Mouse (Mus musculus) adrenal gland, postnatal 25 days (tissue): ENCODE results near the gene P4ha3. TPM values are rescaled to one million over a fixed set of nuclear protein-coding genes. Genes with fewer than 3 reads are reported as not detected.
A peak's percentile ranks its signal among the peaks of the same experiment; 100 is the strongest.
"Not testable (repeated sequence)": the region's sequence is repeated elsewhere in the genome, so short reads cannot be mapped to it uniquely, and the experiment has no call there.

ENCODE experiments used
- DNase-seq: peaks from one replicate; pipeline ENCODE4 v3.0.0; 2021; ENCODE audit warnings: mixed read lengths
- long read RNA-seq: library from polyadenylated mRNA; stranded (forward); transcript quantifications from one replicate; pipeline ENCODE4 v2.0.0, GENCODE M21; 2021
- total RNA-seq: library from RNA; stranded (reverse); gene quantifications from 2 replicates; pipeline ENCODE4 v1.2.3, GENCODE M21; 2021

The P4ha3 gene
- total RNA-seq = 0.81 and 1.3 TPM in 2 replicates
- long read RNA-seq = 0 reads

DNA sequence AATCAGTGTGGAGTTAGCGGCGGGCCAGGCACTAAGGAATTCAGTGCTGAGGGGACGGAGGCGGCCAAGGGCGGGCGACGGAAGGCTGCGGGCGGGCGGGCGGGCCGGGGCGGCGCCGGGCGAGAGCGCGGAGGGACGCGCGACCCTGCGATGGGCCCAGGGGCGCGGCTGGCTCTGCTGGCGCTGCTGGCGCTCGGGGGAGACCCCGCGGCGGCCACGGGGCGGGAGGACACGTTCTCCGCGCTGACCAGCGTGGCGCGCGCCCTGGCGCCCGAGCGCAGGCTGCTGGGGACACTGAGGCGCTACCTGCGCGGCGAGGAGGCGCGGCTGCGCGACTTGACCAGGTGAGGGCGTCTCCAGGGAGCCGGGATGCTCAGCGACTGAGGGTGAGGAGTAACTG, at the start of gene P4ha3:
TSS of gene P4ha3 (plus strand) at position 138 of the 400 bp plus-strand sequence.
- no peak for DNase-seq

DNA sequence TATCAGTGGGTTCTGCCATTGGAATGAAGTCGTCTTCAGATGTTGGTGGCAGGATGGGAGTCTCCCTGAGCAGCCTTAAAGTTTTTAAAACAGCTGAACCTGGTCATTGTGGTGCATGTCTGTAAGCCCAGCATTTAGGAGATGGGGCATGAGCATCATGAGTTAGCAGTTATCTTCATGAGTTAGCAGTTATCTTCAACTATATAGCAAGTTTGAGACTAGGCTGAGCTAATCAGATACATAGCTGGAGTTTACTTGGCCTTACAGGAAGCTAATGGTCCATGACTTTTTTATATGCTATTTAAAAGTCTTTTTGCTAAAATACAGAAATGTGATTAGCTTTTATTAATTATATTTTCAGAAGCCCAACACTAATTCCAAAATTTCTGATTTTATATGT, 47.0 kb upstream of the P4ha3 start:
- DNase-seq = no peak

DNA sequence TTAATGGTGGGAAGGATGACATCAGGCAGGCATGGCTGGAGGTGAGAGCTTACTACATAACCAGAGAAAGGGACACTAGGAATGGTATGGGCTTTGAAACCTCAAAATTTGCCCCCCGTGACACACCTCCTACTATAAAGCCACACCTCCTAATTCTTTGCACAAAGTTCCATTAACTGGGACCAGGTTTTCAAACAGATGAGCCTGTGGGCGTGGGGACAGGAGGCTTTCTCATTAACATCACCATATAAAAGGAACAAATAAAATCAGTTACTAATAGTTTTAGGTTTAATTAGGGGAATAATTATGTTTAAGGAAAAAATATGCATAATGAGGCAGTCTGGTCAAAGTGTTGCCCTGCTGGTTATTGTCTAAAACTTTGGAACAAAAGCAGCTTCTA, 44.7 kb upstream of the P4ha3 start:
- DNase-seq = no peak

DNA sequence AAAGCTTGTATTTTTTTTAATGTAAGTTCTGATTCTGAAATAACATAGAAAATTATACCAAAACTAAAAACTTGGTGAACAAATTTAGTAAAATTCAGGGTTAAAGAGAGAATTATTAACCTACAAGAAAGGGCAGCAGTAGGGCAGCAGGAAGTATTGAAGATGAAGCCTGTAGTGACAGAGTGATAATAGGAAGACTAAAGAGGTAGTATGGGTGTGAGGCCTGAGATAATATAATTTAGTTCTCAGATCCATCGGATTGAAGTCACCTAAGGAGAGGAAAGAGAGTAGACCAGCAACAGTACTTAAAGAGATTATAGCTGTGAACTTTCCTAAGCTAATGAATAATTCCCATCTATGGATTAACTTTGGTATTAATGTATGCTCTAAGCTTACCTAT, 42.3 kb upstream of the P4ha3 start:
- no peak for DNase-seq

DNA sequence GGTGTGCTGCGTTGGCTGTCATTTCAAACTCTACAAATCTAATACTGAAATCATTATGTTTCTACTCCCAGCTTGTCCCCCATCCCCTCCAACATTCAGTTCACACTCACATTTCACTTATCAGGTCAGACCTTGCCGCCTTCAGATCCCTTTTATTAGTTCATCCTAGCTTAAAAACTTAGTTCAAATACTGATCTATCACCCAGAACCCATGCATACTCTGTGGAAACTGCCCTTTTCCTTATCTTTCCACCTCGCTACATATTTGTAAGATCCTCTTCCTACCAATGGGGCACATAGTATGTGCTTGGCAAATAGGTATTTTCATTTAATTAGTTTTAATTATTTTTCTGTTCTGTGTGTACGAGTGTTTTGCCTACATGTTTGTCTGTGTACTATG, 41.1 kb upstream of the P4ha3 start:
- DNase-seq = no peak

DNA sequence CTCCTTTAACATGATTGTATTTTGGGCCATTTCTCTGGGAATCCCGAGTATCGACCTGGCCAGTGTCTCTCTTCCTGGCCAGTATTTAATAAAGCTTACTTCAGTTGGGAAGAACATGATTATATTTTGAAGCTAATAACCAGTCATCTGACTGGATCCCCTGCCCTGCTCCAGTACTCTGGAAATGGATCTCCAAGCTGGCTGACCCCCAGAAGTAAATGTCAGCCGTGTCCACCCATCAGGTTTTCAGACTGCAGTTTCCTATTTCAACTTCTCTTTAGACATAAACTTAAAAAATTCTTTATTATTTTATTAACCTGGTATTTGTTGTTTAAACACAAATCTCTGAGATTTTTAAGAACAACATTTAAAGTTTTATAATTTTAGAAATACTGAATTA, 40.1 kb upstream of the P4ha3 start:
- DNase-seq = no peak

DNA sequence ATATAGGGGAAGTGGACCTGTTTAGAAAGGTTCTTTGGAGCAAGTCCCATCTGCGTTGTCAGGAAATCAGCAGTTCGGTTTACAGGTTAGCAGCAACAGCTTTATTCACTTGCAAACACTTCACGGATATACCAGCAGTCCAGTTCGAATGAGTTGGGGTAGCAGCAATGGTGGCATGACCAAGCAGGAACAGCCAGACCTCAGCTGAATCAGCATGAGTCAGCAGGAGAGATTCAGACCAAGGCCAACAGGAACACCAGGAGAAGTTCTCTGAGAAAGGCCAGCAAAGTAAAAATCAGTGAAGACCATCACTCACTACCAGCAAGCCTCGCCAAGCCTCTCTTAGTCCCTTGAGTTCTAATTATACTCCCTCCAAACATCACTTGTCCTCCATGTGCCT, 34.7 kb upstream of the P4ha3 start:
- no peak for DNase-seq

DNA sequence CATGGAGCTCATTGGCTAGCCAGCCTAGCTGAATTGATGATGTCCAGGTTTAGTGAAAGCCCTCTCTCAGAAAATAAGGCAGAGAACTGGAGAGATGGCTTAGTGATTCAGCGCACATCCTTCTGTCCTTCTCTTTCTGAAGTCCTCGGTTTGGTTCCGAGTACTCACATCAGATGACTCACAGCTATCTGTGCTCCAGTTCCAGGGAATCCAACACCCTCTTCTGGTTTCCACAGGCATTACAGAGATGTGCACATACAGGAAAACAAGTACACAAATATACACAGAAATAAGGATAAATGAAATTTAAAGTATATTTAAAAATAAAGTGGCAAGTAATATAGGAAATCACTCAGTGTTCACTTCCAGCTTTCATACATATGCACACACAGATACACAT, 23.0 kb upstream of the P4ha3 start:
- DNase-seq = no peak

DNA sequence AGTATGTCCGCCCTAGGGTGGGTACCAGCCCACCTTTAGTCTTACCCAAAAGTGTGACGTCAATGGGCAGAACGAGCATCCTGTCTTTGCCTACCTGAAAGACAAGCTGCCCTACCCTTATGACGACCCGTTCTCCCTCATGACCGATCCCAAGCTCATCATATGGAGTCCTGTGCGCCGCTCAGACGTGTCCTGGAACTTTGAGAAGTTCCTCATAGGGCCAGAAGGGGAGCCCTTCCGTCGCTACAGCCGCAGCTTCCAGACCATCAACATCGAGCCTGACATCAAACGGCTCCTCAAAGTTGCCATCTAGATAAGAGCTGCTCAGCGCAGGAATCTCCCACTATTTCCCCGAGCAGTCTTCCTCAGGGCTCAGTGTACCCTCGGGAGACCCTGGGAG, 20.4 kb upstream of the P4ha3 start:
- DNase-seq = not testable (repeated sequence)

DNA sequence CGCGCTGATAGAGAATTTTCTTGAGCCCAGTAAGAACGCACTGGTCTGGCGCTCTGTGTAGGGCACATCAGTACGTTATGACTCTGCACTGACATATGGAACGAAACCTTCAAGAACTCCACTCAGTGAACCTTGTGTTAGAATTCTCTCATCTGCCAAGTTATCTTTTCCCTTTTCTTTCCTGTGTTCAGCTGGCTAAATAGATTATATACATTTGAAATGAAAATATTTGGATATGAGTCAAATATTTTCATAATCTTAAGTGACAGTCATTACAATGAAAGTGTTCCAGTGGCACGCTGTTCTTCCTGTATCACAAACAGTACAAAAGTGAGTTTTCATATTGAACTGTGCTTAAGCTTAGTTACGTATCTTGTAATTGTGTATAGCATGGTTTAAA, 13.0 kb upstream of the P4ha3 start:
- DNase-seq = no peak

DNA sequence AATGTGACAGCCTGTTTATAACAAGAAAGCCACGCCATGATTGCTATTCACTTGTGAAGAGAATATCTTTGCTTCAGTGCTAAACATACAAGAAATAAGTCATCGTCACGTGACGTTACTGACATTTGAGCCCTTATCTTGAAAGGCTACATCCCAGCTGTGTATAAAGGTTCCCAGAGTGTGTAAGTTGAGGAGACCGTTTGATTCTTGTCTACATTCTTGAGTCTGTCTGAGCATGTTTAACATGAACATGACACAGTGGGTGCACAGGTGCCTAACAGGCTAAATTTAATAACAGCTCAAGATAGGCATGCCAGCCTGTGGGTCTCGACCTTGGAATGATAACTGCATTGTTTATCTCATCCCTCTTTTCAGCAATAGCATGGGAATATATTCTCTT, 10.8 kb upstream of the P4ha3 start:
- DNase-seq = no peak

DNA sequence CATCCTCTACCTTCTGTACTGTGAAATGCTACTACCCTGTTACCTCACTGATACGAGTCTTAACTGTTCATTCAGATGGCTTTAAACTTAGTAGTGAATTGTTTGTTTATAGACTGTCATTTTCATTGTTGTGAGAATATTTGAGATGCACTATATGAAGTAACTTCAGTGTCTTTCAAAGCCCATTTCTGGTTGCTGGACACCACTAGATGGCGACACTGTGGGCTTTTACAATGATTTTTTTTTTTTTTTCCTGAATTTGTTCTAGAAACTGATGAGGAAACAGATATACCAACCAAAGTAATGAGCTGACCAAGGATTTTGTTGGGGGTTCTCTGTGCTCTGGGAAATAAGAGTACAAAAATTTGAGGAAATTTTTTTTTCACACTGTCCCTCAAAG, 8.9 kb upstream of the P4ha3 start:
- no peak for DNase-seq

DNA sequence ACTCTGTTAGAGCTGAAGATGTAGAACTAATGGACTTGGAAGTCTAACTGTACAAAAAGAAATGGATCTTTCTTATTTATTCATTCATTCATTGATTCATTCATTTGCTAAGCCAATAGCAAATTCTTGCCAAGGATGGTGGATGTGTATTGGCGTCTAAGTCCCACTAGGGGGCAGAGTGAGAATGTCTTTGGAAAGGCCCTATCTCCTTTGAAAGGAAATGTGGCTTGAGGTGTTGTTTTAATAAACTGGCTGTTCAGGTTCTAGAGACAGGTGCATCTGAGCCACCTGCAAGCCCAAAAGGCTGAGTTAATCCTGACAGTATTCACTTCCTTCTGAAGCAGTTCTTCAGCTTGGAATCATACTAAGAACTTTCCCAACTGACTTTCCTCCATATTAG, 5.5 kb upstream of the P4ha3 start:
- DNase-seq = no peak

DNA sequence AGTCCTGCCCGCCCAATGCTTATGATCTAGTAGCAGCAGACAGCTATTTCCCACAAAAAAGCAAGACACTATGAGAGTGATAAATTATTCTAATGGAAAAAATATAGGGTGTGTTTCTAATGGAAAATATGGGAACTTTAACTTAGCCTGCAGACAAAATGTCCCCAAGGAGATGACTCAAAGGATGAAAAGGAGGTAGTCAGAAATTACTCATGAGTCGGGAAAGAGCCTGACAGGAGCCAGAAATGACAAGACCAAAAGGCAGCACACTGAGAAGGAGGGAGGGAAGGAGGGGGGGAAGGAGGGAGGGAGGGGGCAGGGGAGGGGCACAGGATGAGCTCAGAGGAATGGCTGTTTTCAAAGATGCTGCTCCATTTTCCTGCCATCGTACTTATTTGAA, 3.7 kb upstream of the P4ha3 start:
- no peak for DNase-seq

DNA sequence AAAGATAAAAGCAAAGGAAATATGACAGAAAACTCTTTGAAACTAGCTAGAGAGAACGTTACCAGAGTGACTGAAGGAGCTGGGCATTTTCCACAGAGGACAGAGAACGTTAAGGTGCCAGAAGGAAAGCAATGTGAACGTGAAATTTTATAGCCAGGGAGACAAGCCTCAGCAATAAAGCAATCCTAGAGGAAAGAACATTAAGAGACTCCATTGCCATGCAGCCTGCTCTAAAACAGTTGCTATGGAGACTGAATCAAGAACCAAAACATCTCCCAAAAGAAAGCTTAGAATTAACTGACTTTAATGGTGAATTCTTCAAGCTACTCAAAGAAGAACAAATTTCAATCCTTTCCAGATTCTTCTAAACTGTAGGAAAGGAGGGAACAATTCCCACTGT, 2.0 kb upstream of the P4ha3 start:
- no peak for DNase-seq

DNA sequence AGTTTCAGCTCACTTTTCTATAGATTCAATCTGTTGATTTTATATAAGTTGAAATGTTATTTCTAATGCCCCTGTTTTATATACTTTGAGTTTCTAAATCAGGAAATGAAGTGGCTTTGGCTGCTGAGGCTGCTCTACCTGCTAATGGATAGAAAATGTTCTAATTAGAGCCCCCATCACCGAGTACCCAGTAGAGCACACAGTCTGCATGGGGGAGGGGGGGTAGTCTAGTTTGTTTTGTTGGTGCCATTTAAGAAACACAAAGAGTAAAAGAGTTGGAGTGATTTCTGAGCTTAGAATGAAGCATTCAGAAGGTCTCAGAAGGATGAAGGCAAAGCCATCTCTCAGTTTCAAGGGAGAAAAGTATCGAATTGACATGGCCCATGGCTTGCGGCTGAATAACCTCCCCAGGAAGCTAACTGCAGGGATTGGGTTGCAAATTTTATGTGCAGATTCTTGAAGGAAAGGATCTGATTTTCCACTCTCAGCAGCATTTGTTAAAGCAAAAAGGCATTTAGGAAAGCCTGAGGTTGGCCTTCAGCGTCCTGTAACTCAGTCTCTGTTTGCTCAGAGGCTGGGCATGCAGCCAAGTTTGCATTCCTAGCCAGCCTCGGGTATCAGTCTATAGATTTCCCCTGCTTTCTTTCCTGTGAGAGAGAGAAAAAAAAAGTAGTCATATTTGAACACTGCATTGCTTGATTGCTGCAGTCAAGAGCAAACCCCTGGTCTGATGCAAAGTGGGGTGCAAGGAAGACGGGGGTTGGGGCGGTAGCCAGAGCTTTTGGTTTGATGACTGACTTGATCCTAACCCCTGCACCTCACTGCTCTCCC, 2.6 kb downstream of the P4ha3 start:
- DNase-seq = peak; percentile 77

DNA sequence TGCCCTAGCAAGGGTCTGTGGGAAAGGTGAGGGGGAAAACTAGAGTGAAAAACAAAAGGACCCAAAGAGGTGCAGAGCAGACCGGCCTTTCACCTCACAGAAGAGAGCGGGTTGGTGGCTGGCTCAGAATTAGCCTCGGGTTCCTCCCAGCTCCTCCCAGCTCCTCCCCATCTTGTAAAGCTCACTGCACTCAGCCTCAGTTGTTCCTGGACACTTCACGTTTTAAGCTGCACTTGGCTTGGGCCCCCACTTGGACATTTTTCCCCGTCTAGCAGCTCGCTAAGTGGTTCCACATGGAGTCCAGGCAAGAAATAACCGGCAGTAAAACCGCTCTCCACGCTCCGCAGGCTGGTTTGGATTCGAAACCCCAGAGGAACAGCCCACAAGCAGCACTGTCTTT, 3.3 kb downstream of the P4ha3 start:
- no peak for DNase-seq

DNA sequence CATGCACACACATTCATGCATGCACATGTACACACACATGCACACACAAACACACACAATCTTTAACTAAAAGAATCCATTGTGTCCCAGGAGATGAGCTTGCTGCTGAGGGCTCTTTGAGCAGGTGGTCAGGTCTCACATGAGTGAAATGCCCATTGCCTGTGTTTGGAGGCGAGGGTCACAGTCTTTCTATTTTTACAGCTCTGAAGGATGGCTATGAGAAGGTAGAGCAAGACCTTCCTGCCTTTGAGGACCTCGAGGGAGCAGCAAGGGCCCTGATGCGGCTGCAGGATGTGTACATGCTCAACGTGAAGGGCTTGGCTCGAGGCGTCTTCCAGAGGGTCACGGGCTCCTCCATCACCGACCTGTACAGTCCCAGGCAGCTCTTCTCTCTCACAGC, 8.2 kb downstream of the P4ha3 start:
- DNase-seq = no peak

DNA sequence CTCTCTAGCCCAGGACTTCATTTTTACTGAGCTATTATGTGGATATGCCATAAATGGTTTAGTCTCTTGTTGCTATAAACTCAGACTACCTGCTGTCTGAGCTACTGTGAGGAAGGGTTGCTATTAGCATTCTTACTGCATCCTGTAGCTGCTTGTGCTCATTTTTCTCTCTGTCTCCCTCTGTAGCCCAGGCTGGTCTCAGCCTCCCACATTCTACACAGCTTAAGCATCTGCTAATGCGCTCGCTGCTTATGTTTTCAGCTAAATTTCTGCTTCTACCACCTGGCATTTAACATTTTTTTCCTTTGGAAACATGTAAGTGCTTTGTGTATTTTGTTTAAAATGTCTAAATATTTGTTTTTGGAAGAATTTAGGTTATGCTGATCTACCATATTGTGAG, 10.4 kb downstream of the P4ha3 start:
- no peak for DNase-seq

DNA sequence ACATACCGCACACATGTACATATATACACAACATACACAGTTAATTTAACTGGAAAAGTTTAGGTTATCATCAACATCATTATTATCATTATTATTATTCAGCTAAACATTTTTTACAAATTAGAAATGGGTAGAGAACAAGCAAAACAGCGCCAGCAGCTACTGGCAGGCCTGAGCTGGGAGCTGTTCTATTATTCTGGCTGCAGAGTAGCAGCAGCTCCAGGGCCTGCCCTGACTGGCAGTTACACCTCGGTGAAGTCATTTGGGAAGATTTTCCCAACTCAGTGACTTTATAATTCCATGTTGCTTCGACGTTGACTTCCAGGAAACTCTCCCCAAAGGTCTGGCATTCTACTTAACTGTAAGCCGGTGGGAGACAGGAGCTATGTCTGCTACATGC, 11.4 kb downstream of the P4ha3 start:
- no peak for DNase-seq

DNA sequence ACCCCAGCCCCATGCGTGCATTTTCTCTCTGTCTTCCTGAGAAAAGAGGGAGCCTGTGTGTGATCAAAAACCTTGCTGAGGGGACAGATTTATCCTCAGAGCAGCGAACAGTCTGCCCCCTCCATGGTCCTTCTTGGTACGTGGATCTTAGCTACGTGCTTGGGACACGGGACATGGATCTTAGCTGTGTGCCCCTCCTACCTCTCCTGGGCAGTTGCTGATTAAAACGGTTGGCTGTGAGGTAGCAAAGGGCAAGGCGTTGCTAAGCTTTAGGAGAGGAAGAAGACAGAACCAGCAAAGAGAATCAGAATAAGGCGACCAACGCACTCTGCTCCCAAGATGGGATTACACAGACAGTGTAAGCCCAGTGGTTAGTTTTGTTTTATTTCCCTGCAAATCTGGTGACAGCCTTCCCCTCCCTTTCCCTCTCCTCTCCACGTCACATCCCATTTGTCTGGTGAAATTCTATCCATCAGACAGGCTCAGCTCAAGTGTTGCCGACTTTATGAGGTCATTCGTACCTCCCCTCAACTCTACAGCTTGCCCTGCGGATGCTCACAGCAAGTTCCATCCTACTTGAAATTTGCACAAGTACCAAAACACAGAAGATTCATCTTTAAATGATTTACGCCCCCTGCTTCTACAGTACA, 13.7 kb downstream of the P4ha3 start:
- no peak for DNase-seq

DNA sequence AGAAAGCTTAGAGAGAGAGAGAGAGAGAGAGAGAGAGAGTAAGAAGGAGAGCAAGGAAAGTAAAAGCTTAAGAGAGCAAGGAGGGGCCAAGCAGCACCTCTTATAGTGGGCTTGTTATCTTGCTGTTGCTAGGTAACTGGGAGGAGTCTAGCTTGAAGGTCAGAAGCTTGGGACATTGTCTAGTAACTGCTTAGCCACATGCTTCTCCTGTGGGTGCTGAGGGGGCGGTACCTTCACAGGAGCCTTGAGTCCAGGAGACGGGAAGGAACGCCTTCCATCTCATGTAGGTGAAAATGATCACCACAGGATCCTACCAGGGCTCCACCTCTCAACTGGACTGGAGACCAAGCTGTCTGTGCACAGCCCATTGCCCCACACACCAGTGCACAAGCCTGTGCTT, 16.1 kb downstream of the P4ha3 start:
- DNase-seq = no peak

DNA sequence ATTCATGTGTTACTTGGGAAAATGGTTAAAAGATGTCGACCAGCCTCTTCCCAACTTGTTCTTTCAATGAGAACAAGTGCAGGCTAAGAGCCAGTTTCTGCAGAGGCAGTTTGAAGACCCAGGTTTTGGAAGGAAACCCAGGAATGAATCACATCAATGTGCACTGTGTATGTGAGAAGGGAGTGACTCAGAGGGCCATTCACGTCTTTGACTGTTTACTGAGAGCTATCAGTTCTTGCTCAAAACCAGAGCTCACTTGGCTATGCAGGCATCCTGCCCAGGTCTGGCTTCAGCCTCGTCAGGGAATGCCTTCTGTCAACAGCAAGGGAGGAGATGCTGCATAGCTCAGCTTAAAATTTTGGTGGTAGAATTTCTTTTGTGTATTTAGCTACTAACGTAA, 17.0 kb downstream of the P4ha3 start:
- DNase-seq = peak; percentile 47

DNA sequence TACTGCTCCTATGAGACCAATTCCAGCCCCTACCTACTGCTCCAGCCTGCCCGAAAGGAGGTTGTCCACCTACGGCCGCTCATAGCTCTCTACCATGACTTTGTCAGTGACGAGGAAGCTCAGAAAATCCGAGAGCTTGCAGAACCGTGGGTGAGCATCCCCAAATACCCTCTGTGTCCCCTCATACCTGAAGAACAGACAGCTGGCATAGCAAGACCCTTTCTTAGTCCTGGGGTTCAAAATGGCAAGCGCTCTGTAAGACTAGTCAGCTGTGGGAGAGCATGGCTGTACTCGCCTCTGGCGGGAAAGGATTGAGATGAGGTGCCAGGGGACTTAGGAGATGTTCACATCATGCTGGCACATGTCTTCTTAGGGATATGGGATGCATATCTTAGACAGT, 20.6 kb downstream of the P4ha3 start:
- DNase-seq = no peak
